32 mouse cellular contexts compared by ENCODE assay signal in the genomic region with DNA sequence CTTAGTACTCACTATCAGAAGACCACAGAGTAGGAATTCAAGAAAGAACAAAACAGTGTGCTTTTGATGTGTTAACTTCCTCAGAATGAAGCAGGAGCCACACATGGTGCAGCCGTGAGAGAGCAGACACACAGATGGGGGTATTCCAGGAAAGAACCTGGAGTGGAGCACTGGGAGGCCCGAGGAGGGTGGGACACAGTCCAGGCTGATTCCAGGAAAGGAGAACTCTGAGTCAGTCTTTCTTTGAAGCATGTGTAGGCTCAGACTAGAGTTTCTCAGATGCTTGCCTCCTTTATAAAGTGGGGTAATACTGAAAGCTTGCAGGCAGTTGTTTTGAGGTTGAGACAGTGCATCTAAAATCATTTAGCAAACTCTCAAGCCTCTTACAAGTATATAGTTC. TPM values are rescaled to one million over a fixed set of nuclear protein-coding genes. Genes with fewer than 3 reads are reported as not detected.
"Had no signal": no experiment of that assay in that cellular context is flagged by ENCODE, and none has a peak within 500 bp of the region (broad histone marks: within the 10 kb centered on the region; RNA-seq: fewer than 3 reads in every experiment).

No protein-coding gene starts in this region.

- H3K4me3 ChIP-seq: embryonic facial prominence, embryonic 12.5 days; embryonic facial prominence, embryonic 13.5 days; embryonic facial prominence, embryonic 15.5 days; erythroblast, embryonic 14.5 days; forebrain, embryonic 10.5 days; forebrain, embryonic 12.5 days; forebrain, embryonic 13.5 days; forebrain, embryonic 15.5 days; gastrocnemius, adult 2 months; heart, adult 2 months; heart, embryonic 10.5 days had no signal

- ATAC-seq: forebrain, embryonic 13.5 days; forebrain, embryonic 14.5 days; forebrain, embryonic 15.5 days; forebrain, embryonic 16.5 days; forebrain, postnatal 0 days had no signal

- H3K36me3 ChIP-seq: embryonic facial prominence, embryonic 12.5 days; embryonic facial prominence, embryonic 13.5 days; embryonic facial prominence, embryonic 15.5 days; forebrain, embryonic 10.5 days; forebrain, embryonic 12.5 days; forebrain, embryonic 15.5 days; heart, embryonic 10.5 days had no signal

- H3K4me2 ChIP-seq: embryonic facial prominence, embryonic 12.5 days; embryonic facial prominence, embryonic 13.5 days; embryonic facial prominence, embryonic 15.5 days; forebrain, embryonic 12.5 days; forebrain, embryonic 13.5 days; forebrain, embryonic 15.5 days; heart, embryonic 11.5 days had no signal

- DNase-seq: cerebellum, adult 2 months; cerebellum, adult 8-10 months; cerebellum, adult 9-10 months; cerebellum, adult 9-11 months; cerebellum, postnatal 10 days; cerebellum, postnatal 14 days; cerebellum, postnatal 25 days; cerebellum, postnatal 36 days; forebrain, postnatal 0 days; gastrocnemius, adult 2 months; gastrocnemius, postnatal 10 days; gastrocnemius, postnatal 14 days; gastrocnemius, postnatal 25 days; gastrocnemius, postnatal 36 days; heart, adult 18-20 months; heart, adult 2 months had no signal

- H3K27ac ChIP-seq: embryonic facial prominence, embryonic 12.5 days; embryonic facial prominence, embryonic 13.5 days; embryonic facial prominence, embryonic 15.5 days; forebrain, embryonic 10.5 days; forebrain, embryonic 12.5 days; forebrain, embryonic 13.5 days; forebrain, embryonic 15.5 days; gastrocnemius, adult 2 months; heart, adult 2 months; heart, embryonic 10.5 days had no signal

- H3K9ac ChIP-seq: embryonic facial prominence, embryonic 12.5 days; embryonic facial prominence, embryonic 13.5 days; embryonic facial prominence, embryonic 15.5 days; forebrain, embryonic 12.5 days; forebrain, embryonic 13.5 days; forebrain, embryonic 15.5 days; forebrain, postnatal 0 days had no signal

- H3K9me3 ChIP-seq: embryonic facial prominence, embryonic 12.5 days; embryonic facial prominence, embryonic 13.5 days; embryonic facial prominence, embryonic 15.5 days; forebrain, embryonic 10.5 days; forebrain, embryonic 12.5 days; forebrain, embryonic 13.5 days; forebrain, embryonic 15.5 days; heart, embryonic 10.5 days had no signal

- H3K27me3 ChIP-seq: embryonic facial prominence, embryonic 12.5 days; embryonic facial prominence, embryonic 13.5 days; embryonic facial prominence, embryonic 15.5 days; forebrain, embryonic 12.5 days; forebrain, embryonic 13.5 days; forebrain, embryonic 15.5 days had no signal

- H3K4me1 ChIP-seq: embryonic facial prominence, embryonic 12.5 days; embryonic facial prominence, embryonic 15.5 days; forebrain, embryonic 10.5 days; forebrain, embryonic 12.5 days; forebrain, embryonic 13.5 days; forebrain, embryonic 15.5 days; heart, embryonic 10.5 days had no signal

RNA-seq across cellular contexts. Expression of gene Ankk1, which starts 34.6 kb away (rescaled TPM):
- polyA plus RNA-seq: cerebellum, adult 2 months; cortical plate, adult 2 months; embryonic facial prominence, embryonic 11.5 days; embryonic facial prominence, embryonic 12.5 days; embryonic facial prominence, embryonic 13.5 days; erythroblast, embryonic 14.5 days; forebrain, embryonic 10.5 days; forebrain, embryonic 11.5 days; forebrain, embryonic 12.5 days; forebrain, embryonic 13.5 days; forebrain, embryonic 15.5 days; forebrain, embryonic 16.5 days; forebrain, postnatal 0 days; frontal cortex, adult 2 months; heart, adult 2 months; heart, embryonic 11.5 days had no signal

RNA-seq across cellular contexts. Expression of gene Drd2, which starts 51.8 kb away (rescaled TPM):
- polyA plus RNA-seq: embryonic facial prominence, embryonic 11.5 days; embryonic facial prominence, embryonic 12.5 days; embryonic facial prominence, embryonic 13.5 days; erythroblast, embryonic 14.5 days; heart, embryonic 11.5 days had no signal
